Mouse (Mus musculus) 3T3-L1 (cell line): ENCODE measurements around the gene 1520401A03Rik.

Experiments
- DNase-seq: peaks from one replicate; pipeline ENCODE4 v3.0.0-alpha.2; 2015; ENCODE audit warnings: low read depth, low spot score

Gene 1520401A03Rik

DNA sequence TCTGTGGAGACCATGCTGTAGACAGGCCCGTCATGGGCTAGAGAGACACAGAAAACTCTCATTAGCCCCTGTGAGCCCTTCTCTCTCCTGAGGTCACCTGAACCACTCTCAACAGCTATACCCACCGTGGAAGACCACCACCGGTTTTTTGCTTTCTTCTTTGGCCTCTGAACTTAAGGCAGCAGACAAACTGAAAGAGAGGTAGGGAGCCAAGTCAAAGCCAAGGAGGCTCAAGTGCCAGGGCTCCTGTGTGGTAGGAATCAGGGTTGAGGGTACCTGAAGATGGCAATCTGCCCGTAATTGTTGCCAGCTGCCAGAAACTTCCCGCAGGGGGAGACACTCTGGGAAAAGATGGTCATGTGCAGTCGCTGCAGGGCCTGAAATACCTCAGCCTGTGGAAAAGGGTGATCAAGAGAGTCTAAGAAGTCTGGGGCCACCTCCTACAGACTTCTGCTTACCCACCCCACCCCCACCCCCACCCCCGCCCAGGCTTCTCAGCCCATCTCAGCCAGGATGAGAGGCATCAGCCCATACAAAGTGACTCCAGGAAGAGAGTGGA, 52.0 kb downstream of the 1520401A03Rik start:
- DNase-seq, result no peak

GRCm38 (mm10) chr17:23665511-23665910, 57.1 kb downstream of the 1520401A03Rik start:
- no peak for DNase-seq

DNA sequence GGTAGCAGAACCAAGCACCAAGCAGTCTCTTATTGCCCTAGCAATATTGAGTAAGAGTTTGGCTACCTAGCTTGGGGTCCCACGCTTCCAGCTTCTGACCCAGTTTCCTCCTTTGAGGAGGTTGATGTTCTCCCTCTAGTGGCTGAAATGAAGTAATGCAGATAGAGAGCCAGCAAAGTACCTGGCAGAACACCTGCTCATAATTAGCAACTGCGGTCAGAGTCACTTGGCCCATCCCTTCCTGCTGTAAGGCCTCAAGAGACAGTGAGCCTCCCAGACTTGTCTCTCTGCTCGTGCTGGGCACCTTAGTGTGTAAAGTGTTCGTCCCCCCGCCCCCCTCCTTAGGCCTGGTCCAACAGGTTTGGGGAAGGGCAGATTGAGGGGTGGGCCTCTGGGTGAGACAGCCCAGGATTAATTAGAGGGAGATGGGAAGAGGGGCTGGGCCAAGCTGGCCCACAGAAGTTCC, 58.0 kb downstream of the 1520401A03Rik start:
- DNase-seq, result peak; percentile 72

DNA sequence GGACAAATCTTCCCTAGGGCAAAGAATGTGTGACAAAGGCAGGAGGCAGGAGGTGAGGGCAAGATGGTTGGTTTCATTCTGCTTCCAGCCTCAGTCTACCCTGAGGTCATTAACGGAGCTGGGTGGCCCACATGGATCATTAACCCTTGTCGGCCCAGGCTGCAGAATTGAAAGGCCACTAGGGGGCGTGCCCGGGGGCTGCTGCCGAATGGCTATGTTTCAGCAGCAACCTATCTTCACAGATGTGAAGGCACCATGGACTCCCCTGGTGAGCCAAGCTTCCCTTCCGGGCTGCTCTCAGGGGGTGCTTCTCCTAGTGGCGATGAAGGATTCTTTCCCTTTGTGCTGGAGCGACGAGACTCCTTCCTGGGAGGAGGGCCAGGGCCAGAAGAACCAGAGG, 61.1 kb downstream of the 1520401A03Rik start:
- DNase-seq, result no peak

GRCm38 (mm10) chr17:23660876-23661200, 61.7 kb downstream of the 1520401A03Rik start:
- DNase-seq, result no peak

- DNase-seq, result no peak
Observed at GRCm38 (mm10) chr17:23660117-23660875, 62.3 kb downstream of the 1520401A03Rik start, which contains the start of gene Bicdl2. TSS of gene Bicdl2 (plus strand) at chr17:23660506.

DNA sequence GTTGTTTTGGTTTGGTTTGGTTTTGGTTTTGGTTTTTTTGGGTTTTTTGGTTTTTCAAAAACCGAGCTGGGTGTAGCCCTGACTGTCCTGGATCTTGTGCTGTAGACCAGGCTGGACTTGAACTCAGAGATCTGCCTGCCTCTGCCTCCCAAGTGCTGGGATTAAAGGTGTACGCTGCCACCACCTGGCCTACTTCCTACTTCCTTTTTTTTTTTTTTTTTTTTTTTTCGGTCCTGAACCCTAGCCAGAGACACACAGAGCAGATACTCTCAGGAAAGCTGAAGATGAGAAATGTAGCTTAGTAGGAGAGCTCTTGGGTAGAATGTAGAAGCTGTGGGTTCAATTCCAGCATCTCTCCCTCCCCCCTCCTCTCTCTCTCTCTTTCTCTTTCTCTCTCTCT, 64.1 kb downstream of the 1520401A03Rik start:
- DNase-seq, result no peak
